Mouse (Mus musculus) heart, adult 2 months (tissue): ENCODE measurements around the gene Dut.

Experiments
- CTCF ChIP-seq: fragments of 200-600 bp; IDR thresholded peaks from 2 replicates; pipeline ENCODE4 v1.8.1; 2022; ENCODE audit warnings: antibody characterized with exemption, mild to moderate bottlenecking, moderate library complexity
- EP300 ChIP-seq: fragments of 200-500 bp; IDR thresholded peaks from 2 replicates; pipeline ENCODE4 v1.6.1; 2011; ENCODE audit warnings: low read depth, low read length, control low read depth; ENCODE audit not compliant: insufficient read depth

DNA sequence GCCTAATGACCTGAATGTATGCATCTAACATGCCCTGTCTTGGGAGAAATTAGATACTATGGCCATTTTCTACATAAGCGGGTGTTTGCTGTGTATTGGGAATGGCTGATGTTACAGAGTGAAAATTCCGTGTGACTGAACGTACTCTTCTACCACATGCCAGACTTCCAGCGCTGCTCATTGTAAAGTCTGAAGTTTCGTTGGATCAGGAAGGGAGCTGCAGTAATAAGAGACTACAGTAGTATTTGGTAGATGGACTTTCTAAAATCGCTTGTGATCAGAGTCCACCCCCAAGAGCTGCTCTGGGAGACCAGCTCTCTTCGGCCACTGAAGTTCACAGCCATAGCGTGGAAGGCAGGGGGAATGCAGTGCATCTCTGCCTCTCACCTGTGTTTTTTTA is 1.3 kb downstream of the Dut start:
- no peak for TF ChIP-seq CTCF
- TF ChIP-seq EP300: no peak
